Comparison of ENCODE assay signal across 16 mouse cellular contexts in the genomic region with DNA sequence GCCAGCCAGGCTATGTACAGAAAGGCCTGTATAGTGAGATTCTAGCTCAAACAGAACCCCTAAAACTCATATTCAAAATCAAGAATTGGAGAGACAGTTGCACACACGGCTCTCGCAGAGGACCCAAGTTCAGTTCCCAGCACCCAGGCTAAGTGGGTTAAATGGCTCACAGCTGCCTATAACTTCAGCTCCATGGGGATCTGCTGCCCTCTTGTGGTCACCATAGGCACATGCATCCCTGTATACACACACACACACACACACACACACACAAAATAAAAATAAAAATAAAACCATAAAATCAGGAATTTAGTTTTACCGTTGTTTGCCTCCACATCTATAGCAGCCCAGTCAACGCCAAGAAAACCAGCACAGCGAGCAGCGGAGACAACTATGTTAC.
A peak's percentile ranks its signal among the peaks of the same experiment; 100 is the strongest.
DNase-seq lines count a peak whose midpoint lies in the region; ATAC-seq and TF ChIP-seq lines count a peak whose summit lies in the region.
"Had no signal": no experiment of that assay in that cellular context is flagged by ENCODE, and none has a peak within 500 bp of the region (broad histone marks: within the 10 kb centered on the region; RNA-seq: fewer than 3 reads in every experiment).

No protein-coding gene starts in this region.

- H3K27me3 ChIP-seq in liver, embryonic 14.5 days (ENCODE audit: control insufficient read depth, insufficient read depth, low read length) = no peaks in the 10 kb centered on the region
- H3K27me3 ChIP-seq in liver, embryonic 12.5 days (replicated peaks) = no peaks in the 10 kb centered on the region
- H3K27me3 ChIP-seq: forebrain, embryonic 12.5 days; kidney, embryonic 15.5 days had no signal

- DNase-seq in gastrocnemius, adult 2 months = no peak
- DNase-seq in gastrocnemius, adult 8-10 months (ENCODE audit: low spot score in 2 of 2) = no peak
- no peak for DNase-seq in liver, embryonic 14.5 days (ENCODE audit: low read depth in 3 of 3, low spot score in 3 of 3)
- DNase-seq in B cell, adult 2 months = peak; percentile 9 to 11
- DNase-seq in brain, embryonic 14.5 days (ENCODE audit: low read depth) = no peak
- no peak for DNase-seq in Muller cell, postnatal 12 days (ENCODE audit: inconsistent ontology term)
- no peak for DNase-seq in kidney, postnatal 4 days
- DNase-seq: cerebellum, adult 18-20 months; spleen, adult 18-20 months had no signal

- no peaks in the 10 kb centered on the region for H3K36me3 ChIP-seq in liver, embryonic 14.5 days (replicated peaks; ENCODE audit: control insufficient read depth, insufficient read depth, low read depth)
- peaks cover 8% of the 10 kb centered on the region for H3K36me3 ChIP-seq in liver, embryonic 12.5 days

- H3K9ac ChIP-seq in liver, embryonic 14.5 days (replicated peaks) = no peak overlapping the region
- H3K9ac ChIP-seq in liver, embryonic 12.5 days = no peak overlapping the region
- H3K9ac ChIP-seq: forebrain, embryonic 12.5 days; kidney, embryonic 15.5 days had no signal

- H3K4me2 ChIP-seq in liver, embryonic 14.5 days (ENCODE audit: low read depth) = no peak overlapping the region
- H3K4me2 ChIP-seq in liver, embryonic 12.5 days = no peak overlapping the region
- H3K4me2 ChIP-seq: forebrain, embryonic 12.5 days; kidney, embryonic 15.5 days; liver, embryonic 11.5 days had no signal

- 89% methylated on average over 6 of the region's 6 CpGs for WGBS in liver, embryonic 14.5 days (ENCODE audit: insufficient replicate concordance)
- WGBS in liver, embryonic 12.5 days (ENCODE audit: insufficient replicate concordance) = 82% methylated on average over 6 of the region's 6 CpGs

- ATAC-seq in liver, embryonic 14.5 days (ENCODE audit: insufficient read depth) = no peak
- no peak for ATAC-seq in liver, embryonic 12.5 days
- ATAC-seq: hindbrain, embryonic 16.5 days had no signal

- peaks cover 0 to 8% of the 10 kb centered on the region in 2 experiments for H3K4me1 ChIP-seq in liver, embryonic 14.5 days (replicated peaks; ENCODE audit: control insufficient read depth in 2 of 2, insufficient read depth in 2 of 2, low read length in 1 of 2)
- H3K4me1 ChIP-seq in liver, embryonic 12.5 days = peaks cover 11% of the 10 kb centered on the region
- H3K4me1 ChIP-seq: forebrain, embryonic 12.5 days; midbrain, embryonic 10.5 days had no signal

- H3K9me3 ChIP-seq in liver, embryonic 14.5 days (ENCODE audit: control insufficient read depth, low read length) = peaks cover 2% of the 10 kb centered on the region; the same call in 1 of the 2 replicates
- H3K9me3 ChIP-seq in liver, embryonic 12.5 days (replicated peaks) = peaks cover 9% of the 10 kb centered on the region; the same call in 1 of the 2 replicates

- no peak for TF ChIP-seq POLR2A in brain, embryonic 14.5 days (IDR thresholded peaks at IDR 0.05; ENCODE audit: borderline replicate concordance, extremely low read depth, insufficient read depth, insufficient read length, poor library complexity, severe bottlenecking)

- H3K27ac ChIP-seq in gastrocnemius, adult 2 months = no peak overlapping the region
- H3K27ac ChIP-seq in liver, embryonic 14.5 days = no peak overlapping the region
- no peak overlapping the region for H3K27ac ChIP-seq in liver, embryonic 12.5 days
- H3K27ac ChIP-seq: forebrain, embryonic 12.5 days; kidney, embryonic 15.5 days; midbrain, embryonic 10.5 days had no signal

- no peak overlapping the region for H3K4me3 ChIP-seq in gastrocnemius, adult 2 months
- no peak overlapping the region for H3K4me3 ChIP-seq in liver, embryonic 14.5 days (ENCODE audit: insufficient read depth in 1 of 2, low read depth in 2 of 2, low read length in 2 of 2)
- H3K4me3 ChIP-seq in liver, embryonic 12.5 days = no peak overlapping the region
- H3K4me3 ChIP-seq: forebrain, embryonic 12.5 days; kidney, embryonic 15.5 days; midbrain, embryonic 10.5 days; myocyte had no signal

- intact Hi-C loops in gastrocnemius, adult 2 months (cut with DNase I) = no loop called here

- TF ChIP-seq EP300 in liver, embryonic 14.5 days (IDR thresholded peaks at IDR 0.05; ENCODE audit: low read depth) = no peak

- TF ChIP-seq CTCF in gastrocnemius, adult 2 months (IDR thresholded peaks at IDR 0.05) = peak; percentile 48
- peak; percentile 57 for TF ChIP-seq CTCF in liver, embryonic 14.5 days (IDR thresholded peaks at IDR 0.05; ENCODE audit: low read depth)
- TF ChIP-seq CTCF in brain, embryonic 14.5 days (IDR thresholded peaks at IDR 0.05; ENCODE audit: borderline replicate concordance, extremely low read depth, insufficient read depth, insufficient read length) = 0 out of 2 replicates have a peak, but pooled peaks have one; percentile 15

Comparison
In these comparisons a context has a peak if more than half of its experiments do, and no peak if none do; other contexts are left out.
1. DNase-seq: peak in B cell, adult 2 months (2 of 2); none in gastrocnemius, adult 2 months (single experiment), gastrocnemius, adult 8-10 months (0 of 2), liver, embryonic 14.5 days (0 of 3), brain, embryonic 14.5 days (single experiment), Muller cell, postnatal 12 days (single experiment) and kidney, postnatal 4 days (0 of 2).
2. Peak in every context shown above with its lines, with median percentiles within 50 percentile points of each other: CTCF ChIP-seq.